Mouse (Mus musculus) stomach, postnatal 0 days (tissue): ENCODE data around the gene Rnf182.

ENCODE experiments used
- CTCF ChIP-seq: IDR thresholded peaks from 2 replicates; pipeline ENCODE4 v1.5.1; 2016; ENCODE audit warnings: antibody characterized with exemption, low read depth, mild to moderate bottlenecking, moderate library complexity
- EP300 ChIP-seq: optimal IDR thresholded peaks from 2 replicates; pipeline ENCODE3; 2016; ENCODE audit warnings: antibody characterized with exemption

DNA sequence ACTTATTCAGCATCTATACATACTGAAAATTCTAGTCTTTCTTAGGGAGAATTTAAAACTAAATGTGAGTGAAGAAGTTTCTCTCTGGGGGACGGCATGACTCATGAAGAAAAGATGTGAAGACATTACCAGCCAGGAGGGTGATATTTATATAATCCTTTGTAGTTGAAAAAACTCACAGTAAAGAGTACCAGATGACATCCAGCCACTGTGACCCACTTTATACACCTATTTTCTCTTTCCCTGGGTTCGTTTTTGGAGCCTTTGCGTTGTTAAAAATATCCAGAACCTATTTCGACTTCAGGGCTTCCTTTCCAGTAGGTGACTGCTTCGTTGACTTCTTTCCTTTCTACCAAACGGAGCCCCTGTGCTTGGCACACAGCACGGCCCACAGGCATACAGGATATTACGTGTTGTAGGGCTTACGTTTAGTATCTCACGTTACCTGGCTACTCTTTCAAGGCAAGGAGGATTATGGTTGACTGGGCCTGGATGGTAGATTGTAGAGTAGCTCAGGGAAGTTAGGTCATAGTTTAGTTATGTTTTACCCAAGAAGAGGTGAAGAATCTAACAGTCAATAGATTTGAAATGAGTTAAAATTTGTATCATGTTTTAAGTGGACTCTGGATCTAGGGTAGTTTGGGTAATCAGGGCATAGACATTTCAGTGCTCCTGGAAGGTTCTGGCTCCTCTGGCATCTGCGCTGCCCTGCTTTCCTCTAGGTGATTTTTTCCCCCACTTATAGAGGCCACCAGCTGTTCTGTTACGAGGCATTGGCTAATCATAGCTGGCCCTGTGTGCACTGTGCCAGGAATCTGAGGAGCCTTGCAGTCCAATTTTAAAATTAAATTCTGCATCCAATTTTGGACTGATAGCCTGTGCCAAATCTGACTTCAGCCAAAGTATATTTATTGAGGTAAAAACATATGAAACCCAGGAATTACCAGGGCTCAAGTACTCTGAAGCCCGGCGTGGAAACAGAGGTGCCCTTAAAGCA is 27.4 kb upstream of the Rnf182 start:
- no peak for TF ChIP-seq EP300
- TF ChIP-seq CTCF: no peak
